Mouse (Mus musculus) forebrain, postnatal 0 days (tissue): Measurements from ENCODE around the gene Gm14435. TPM values are rescaled to one million over a fixed set of nuclear protein-coding genes. Genes with fewer than 3 reads are reported as not detected.
"Not testable (repeated sequence)": the region's sequence is repeated elsewhere in the genome, so short reads cannot be mapped to it uniquely, and the experiment has no call there.

Experiments
- ATAC-seq: fragments of 200-750 bp; cut with Nextera tagmentation; 2 replicates; pipeline ENCODE4 v1.8.0; 2017; ENCODE audit warnings: mild to moderate bottlenecking, moderate library complexity
- DNase-seq: peaks from one replicate; pipeline ENCODE4 v3.0.0-alpha.2; 2015
- H3K27ac ChIP-seq: fragments of 300-500 bp; sonication (generic); 2 replicates; pipeline ENCODE4 v1.5.1; 2014; ENCODE audit warnings: low read depth, mild to moderate bottlenecking, antibody characterized with exemption, low read length, moderate library complexity, mixed read lengths
- H3K27me3 ChIP-seq: fragments of 300-500 bp; sonication (generic); 2 replicates; pipeline ENCODE4 v1.6.1; 2014; ENCODE audit warnings: mild to moderate bottlenecking, low read length, mixed read lengths; ENCODE audit not compliant: insufficient read depth
- H3K36me3 ChIP-seq: fragments of 300-500 bp; sonication (generic); 2 replicates; pipeline ENCODE4 v1.6.1; 2014; ENCODE audit warnings: mild to moderate bottlenecking, moderate library complexity; ENCODE audit not compliant: insufficient read depth
- H3K4me1 ChIP-seq: fragments of 300-500 bp; sonication (generic); 2 replicates; pipeline ENCODE4 v1.6.1; 2014; ENCODE audit warnings: antibody characterized with exemption; ENCODE audit not compliant: insufficient read depth
- H3K4me2 ChIP-seq: fragments of 300-500 bp; sonication (generic); 2 replicates; pipeline ENCODE4 v1.6.1; 2014; ENCODE audit warnings: low read depth, mild to moderate bottlenecking, moderate library complexity
- H3K4me3 ChIP-seq: fragments of 300-500 bp; sonication (generic); 2 replicates; pipeline ENCODE4 v1.5.1; 2014; ENCODE audit warnings: low read depth, low read length, mixed read lengths
- H3K9ac ChIP-seq: fragments of 300-500 bp; sonication (generic); 2 replicates; pipeline ENCODE4 v1.6.1; 2014; ENCODE audit warnings: mild to moderate bottlenecking
- H3K9me3 ChIP-seq: fragments of 300-500 bp; sonication (generic); 2 replicates; pipeline ENCODE4 v1.6.1; 2016; ENCODE audit warnings: low read length
- WGBS: fragments of 180-500 bp; shearing (Covaris S2); extraction: QIAGEN DNeasy Blood & Tissue Kit; methylation state at CpG from one replicate; pipeline ENCODE4 v1.1.7; 2014; 5-methylcytosine and 5-hydroxymethylcytosine counted together
- polyA plus RNA-seq: library from polyadenylated mRNA; unstranded; fragments of >200 nt; fragmentation: Nextera tagmentation; extraction: Ambion mirVana; gene quantifications from 2 replicates; pipeline ENCODE4 v1.2.1, GENCODE M21; 2015
- total RNA-seq: library from RNA; depleted of rRNA; stranded (reverse); fragments of >200 nt; gene quantifications from 2 replicates; pipeline ENCODE4 v1.2.3, GENCODE M21; 2014; rRNA removed

Gm14435 gene
- total RNA-seq: 3.2 and 7.4 TPM in 2 replicates
- polyA plus RNA-seq: 12.5 and 13.6 TPM in 2 replicates

DNA sequence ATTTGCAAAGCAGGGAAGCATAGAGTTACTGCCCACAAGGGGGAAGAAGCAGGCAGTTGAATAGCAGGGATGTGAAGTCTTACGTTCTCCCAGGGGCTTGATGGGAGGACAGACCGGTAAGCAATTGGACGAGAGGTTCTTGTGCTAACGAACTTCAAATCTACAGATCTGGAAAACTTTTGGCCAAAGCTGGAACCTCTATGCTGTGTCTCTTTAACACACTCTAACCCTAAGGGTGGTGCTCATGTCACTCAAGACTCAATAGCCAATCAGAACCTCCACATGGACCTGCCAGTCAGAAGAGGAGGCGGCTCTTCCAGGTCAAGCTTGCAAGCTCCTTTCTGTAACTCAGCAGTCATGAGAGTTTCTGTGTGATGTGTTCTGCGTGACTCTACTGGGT, at the start of gene Gm14435:
Gm14435 (plus strand) TSS at position 301 of the 400 bp plus-strand sequence.
- not testable (repeated sequence) for H3K4me2 ChIP-seq, ATAC-seq, H3K27ac ChIP-seq, DNase-seq, H3K4me3 ChIP-seq, H3K27me3 ChIP-seq, H3K9ac ChIP-seq, H3K4me1 ChIP-seq, H3K9me3 ChIP-seq, H3K36me3 ChIP-seq
- WGBS: no CpG with 5 or more reads among the region's 6 CpGs

Other genes starting within 250 kb of the Gm14435 start
- 5.7 and 16.7 TPM in 2 replicates for gene 2210418O10Rik, start 197.0 kb upstream of the Gm14435 start, total RNA-seq
- 6.2 and 12.2 TPM in 2 replicates for gene 2210418O10Rik, start 197.0 kb upstream of the Gm14435 start, polyA plus RNA-seq
- gene Gm11009, start 104.1 kb upstream of the Gm14435 start, total RNA-seq: not detected in 2 replicates
- gene Gm11009, start 104.1 kb upstream of the Gm14435 start, polyA plus RNA-seq: not detected in 2 replicates
- 0.15 and 0.48 TPM in 2 replicates for gene Gm14434, start 63.2 kb downstream of the Gm14435 start, total RNA-seq
- 28.7 and 35.9 TPM in 2 replicates for gene Gm14434, start 63.2 kb downstream of the Gm14435 start, polyA plus RNA-seq
- not detected in 2 replicates for gene Zfp967, start 97.5 kb downstream of the Gm14435 start, total RNA-seq
- gene Zfp967, start 97.5 kb downstream of the Gm14435 start, polyA plus RNA-seq: not detected in 2 replicates
- 30.6 TPM in 2 replicates for gene Gm14308, start 212.8 kb downstream of the Gm14435 start, total RNA-seq
- 13.6 and 31.2 TPM in 2 replicates for gene Gm14308, start 212.8 kb downstream of the Gm14435 start, polyA plus RNA-seq
- gene Zfp973, start 246.9 kb downstream of the Gm14435 start, total RNA-seq: 13.6 and 21.0 TPM in 2 replicates
- gene Zfp973, start 246.9 kb downstream of the Gm14435 start, polyA plus RNA-seq: 10.6 and 10.7 TPM in 2 replicates